Mouse (Mus musculus) kidney, postnatal 36 days (tissue): ENCODE data around the gene B130006D01Rik.
A peak's percentile ranks its signal among the peaks of the same experiment; 100 is the strongest.

Experiments used
- DNase-seq, 2 experiments: peaks; one replicate each; pipeline ENCODE4 v3.0.0; 2021 to 2022; ENCODE audit warnings: mixed read lengths in 2 of 2

The B130006D01Rik gene

DNA sequence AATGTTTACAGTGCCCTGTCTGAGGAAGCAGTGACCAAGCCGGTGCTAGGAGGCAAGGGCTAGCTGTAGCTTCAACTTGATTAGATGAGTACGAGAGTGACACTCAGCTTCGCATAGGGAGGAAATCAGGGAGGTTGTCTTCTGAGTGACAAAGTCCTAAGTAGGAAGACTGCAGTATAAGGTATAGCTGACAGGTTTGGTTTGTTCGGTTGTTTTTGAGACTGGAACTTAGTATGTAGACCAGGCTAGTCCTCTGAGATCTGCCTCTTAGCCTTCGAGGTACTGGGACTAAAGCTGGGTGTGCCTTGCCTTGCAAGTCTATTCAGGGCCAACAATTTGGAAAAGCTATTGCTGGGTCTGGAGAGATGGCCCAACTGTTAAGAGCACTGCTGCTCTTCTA is at the start of gene B130006D01Rik:
Gene B130006D01Rik, plus strand, starts transcription at position 301 of the 400 bp plus-strand sequence.
- DNase-seq: no peak

DNA sequence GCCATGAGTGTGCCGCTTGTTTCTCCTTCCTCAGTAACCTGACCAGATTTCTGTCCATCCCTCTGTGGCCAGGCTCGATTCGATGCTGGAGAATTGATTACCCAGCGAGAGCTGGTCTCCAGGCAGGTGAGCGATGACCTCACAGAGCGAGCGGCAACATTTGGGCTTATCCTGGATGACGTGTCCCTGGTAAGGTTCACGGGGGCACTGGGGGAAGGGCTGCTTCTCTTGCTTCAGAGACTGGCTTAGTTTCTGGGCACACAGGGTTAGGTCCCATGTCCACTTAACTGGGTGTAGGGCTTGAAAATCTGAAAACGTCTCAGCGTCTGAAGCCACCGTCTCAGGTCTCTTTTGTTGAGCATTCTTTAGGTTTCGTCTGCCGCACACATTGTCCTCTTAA is 47.9 kb upstream of the B130006D01Rik start:
- no peak for DNase-seq

GRCm38 (mm10) chr11:95676307-95676706 is 47.1 kb upstream of the B130006D01Rik start:
- DNase-seq: peak; percentile 31 to 65

GRCm38 (mm10) chr11:95677925-95678701 is 45.3 kb upstream of the B130006D01Rik start:
- no peak for DNase-seq

- DNase-seq: no peak
Measured at GRCm38 (mm10) chr11:95681995-95682601, 41.3 kb upstream of the B130006D01Rik start.

DNA sequence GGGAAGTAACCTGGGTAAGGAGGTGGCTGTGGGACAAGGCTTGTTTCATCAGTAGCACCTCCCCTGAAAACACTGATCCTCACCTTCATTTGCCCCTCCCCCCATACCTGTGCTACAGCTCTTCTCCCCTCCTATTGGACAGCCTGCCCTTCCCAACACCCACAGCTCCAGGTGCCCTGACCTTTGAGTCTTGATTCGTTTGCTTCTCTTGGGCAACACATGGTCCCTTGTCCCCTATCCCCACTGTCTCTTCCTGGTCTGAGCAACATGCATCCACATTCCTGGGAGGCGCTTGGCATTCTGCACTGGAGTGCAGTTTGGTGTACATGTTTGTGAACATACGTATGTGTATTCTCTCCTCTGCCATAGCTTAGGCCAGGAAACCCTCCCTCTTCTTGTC is 40.4 kb upstream of the B130006D01Rik start:
- no peak for DNase-seq

- peak; percentile 75 to 81 for DNase-seq
Measured at GRCm38 (mm10) chr11:95686031-95686430, 37.4 kb upstream of the B130006D01Rik start.

- peak; percentile 14 to 42 for DNase-seq
Measured at GRCm38 (mm10) chr11:95687084-95687656, 36.2 kb upstream of the B130006D01Rik start.

DNA sequence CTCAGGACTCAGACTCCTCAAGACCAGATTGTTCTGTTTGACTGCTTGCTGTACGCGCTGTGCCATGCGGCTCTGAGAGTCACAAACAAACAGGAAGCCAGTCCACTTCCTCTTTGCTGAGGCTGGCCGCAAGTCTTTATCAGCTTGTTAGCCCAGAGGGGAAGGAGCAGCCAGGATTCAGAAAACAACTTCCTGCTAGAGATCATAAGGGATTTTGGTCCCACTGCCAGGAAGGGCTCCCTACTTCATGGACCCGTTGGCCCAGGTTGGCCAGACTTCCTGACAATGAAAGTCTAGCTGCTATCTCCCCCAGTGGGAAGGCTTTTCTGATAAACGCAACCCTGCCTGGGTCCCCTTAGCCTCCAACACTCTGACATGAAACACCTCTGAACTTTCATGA is 34.9 kb upstream of the B130006D01Rik start:
- DNase-seq: peak; percentile 60 to 72

- DNase-seq: peak; percentile 23 to 42
Measured at GRCm38 (mm10) chr11:95688981-95689380, 34.4 kb upstream of the B130006D01Rik start.

- DNase-seq: no peak
Measured at GRCm38 (mm10) chr11:95689544-95689943, 33.8 kb upstream of the B130006D01Rik start.

DNA sequence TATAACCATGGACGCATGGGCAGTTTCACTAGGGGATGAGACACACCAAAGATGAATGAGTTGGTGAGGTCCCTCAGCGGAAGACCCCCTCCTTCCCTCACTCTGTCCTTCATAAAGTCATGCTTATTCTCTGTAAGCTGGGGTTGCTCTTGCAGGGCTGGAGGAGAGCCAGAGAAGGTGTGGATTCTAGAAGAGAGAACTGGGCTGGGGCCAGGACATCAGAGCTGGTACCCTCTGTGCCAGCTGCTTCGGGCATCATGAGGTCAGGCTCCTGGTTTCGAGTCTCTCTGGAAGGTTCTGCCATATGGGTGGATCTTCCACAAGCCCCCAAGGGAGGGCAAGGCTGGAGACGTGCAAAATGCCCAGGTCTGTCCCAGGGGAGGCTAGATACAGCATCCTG is 24.8 kb upstream of the B130006D01Rik start:
- DNase-seq: no peak

- no peak for DNase-seq
Measured at GRCm38 (mm10) chr11:95700778-95701739, 22.3 kb upstream of the B130006D01Rik start.

- DNase-seq: no peak
Measured at GRCm38 (mm10) chr11:95704032-95704969, 19.1 kb upstream of the B130006D01Rik start.

DNA sequence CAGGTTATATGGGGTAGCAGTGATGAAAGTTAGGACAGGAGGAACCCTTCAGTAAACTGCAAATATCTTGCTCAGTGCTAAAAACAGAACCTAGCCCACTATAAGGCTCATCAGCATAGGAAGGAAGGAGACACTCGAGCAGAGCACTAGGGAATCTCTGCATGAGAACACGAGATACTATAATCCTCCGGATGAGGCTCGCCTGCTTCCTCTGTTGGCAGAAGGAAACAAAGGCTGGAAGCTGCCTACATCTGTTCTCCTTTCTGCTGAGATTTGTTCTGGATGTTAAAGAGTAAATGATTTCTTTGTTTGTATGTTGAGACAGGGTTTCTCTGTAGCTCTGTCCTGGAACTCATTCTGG is 18.4 kb upstream of the B130006D01Rik start:
- DNase-seq: no peak

- no peak for DNase-seq
Measured at GRCm38 (mm10) chr11:95709534-95710040, 13.8 kb upstream of the B130006D01Rik start.

DNA sequence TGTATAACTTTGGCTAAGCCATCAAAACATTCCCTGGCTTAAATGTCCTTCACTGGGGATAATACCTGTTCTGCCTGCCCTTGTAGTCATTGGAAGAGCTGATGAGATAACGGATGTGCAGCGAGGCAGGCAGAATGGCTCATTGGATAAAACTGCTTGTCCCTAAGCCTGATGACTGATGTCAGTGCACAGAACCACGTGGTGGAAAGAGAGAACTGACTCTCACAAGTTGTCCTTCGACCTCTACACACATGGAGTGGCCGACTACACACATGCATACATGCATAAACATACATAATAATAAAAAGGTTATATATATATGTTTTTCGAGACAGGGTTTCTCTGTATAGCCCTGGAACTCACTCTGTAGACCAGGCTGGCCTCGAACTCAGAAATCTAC is 12.9 kb upstream of the B130006D01Rik start:
- DNase-seq: no peak

DNA sequence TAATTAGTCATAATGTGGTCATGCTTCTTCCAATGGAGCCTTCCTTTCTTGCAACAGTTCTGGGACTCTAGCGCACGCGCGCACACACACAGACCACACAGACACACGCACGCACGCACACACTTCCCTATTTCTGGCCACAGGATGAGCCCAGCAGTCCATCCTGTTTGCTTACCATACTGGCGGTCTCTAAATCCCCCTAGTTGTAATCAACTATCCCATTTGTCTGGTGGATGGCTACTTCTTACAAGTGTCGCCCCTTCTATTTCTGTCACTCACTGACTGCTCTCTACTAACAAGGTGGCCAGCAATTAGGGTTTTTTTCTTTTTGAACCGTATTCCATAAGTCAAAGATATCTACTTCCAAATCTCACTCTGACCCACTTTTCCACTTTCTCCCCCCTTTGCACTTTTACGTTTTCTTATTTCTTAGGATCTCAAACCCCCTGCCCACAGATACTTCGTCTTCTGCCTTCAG is 11.3 kb upstream of the B130006D01Rik start:
- peak; percentile 49 to 61 for DNase-seq

DNA sequence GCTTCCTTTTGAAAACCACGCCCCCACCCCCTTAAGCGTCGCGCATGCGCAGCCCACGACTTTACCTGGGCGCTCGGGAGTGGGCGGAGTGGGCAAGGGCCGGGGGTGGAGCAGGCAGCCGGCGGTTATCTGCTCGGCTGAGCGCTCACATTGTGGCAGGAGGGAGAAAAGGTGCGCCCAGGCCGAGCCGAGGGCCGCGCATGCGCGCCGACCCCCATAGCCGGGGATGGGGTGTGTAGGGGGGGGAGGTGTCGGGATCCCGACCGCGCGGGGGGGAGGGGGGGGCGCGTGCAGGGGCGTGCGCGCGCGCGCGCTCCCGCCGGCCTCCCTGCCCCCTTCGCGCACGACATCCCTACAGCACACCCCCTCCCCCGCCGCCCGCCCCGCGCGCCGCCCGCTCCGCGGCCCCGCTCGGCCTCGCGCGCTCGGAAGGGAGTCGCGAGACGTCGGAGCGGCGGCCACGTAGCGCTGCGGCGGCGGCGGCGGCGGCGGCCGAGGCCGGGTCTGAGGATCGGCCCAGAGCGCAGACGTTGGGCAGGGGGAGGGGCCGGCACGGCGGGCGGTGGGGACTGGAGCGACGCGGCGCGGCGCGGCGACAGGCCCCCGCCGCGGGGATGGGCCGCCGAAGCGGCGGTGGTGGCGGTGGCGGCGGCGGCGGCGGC is 10.7 kb upstream of the B130006D01Rik start, which contains the start of gene Zfp652:
Gene Zfp652, plus strand, starts transcription at position 111 of the 662 bp plus-strand sequence.
- DNase-seq: peak; percentile 90

- DNase-seq: no peak
Measured at GRCm38 (mm10) chr11:95713225-95713810, 10.1 kb upstream of the B130006D01Rik start.
